ENCODE assay signal across 11 mouse cellular contexts in genomic region chr7:89856440-89857217, GRCm38 (mm10). TPM values are rescaled to one million over a fixed set of nuclear protein-coding genes. Genes with fewer than 3 reads are reported as not detected.
DNase-seq lines count a peak whose midpoint lies in the region; ATAC-seq and TF ChIP-seq lines count a peak whose summit lies in the region.
"Had no signal": no experiment of that assay in that cellular context is flagged by ENCODE, and none has a peak within 500 bp of the region (broad histone marks: within the 10 kb centered on the region; RNA-seq: fewer than 3 reads in every experiment).

No protein-coding gene starts in this region.

- no peaks in the 10 kb centered on the region for H3K9me3 ChIP-seq in intestine, embryonic 15.5 days
- no peaks in the 10 kb centered on the region for H3K9me3 ChIP-seq in intestine, postnatal 0 days (ENCODE audit: control insufficient read depth)
- H3K9me3 ChIP-seq in hindbrain, postnatal 0 days (ENCODE audit: low read length), result no peaks in the 10 kb centered on the region

- H3K4me3 ChIP-seq in intestine, embryonic 15.5 days (replicated peaks), result no peak overlapping the region
- no peak overlapping the region for H3K4me3 ChIP-seq in intestine, postnatal 0 days (ENCODE audit: low read depth, low read length)
- H3K4me3 ChIP-seq in hindbrain, postnatal 0 days (ENCODE audit: low read length), result no peak overlapping the region

- 0 out of 2 replicates have a peak, but pooled peaks have one; percentile 58 for ATAC-seq in intestine, embryonic 15.5 days
- no peak for ATAC-seq in intestine, postnatal 0 days
- peak; percentile 73 for ATAC-seq in hindbrain, postnatal 0 days
- ATAC-seq: liver, postnatal 0 days had no signal

- H3K27ac ChIP-seq in intestine, embryonic 15.5 days, result peak overlapping the region; percentile 4; the same call in 1 of the 2 replicates
- no peak overlapping the region for H3K27ac ChIP-seq in intestine, postnatal 0 days (ENCODE audit: low read depth, low read length)
- H3K27ac ChIP-seq in hindbrain, postnatal 0 days, result no peak overlapping the region

- WGBS in intestine, embryonic 15.5 days, result 62% methylated on average over 16 of the region's 17 CpGs
- 64% methylated on average over 17 of the region's 17 CpGs for WGBS in intestine, postnatal 0 days
- 45% methylated on average over 17 of the region's 17 CpGs for WGBS in hindbrain, postnatal 0 days

- no peak overlapping the region for H3K4me2 ChIP-seq in intestine, embryonic 15.5 days (replicated peaks)
- no peak overlapping the region for H3K4me2 ChIP-seq in intestine, postnatal 0 days (replicated peaks; ENCODE audit: low read depth)
- no peak overlapping the region for H3K4me2 ChIP-seq in hindbrain, postnatal 0 days (ENCODE audit: low read depth, low read length)

- H3K27me3 ChIP-seq in intestine, embryonic 15.5 days (replicated peaks), result no peaks in the 10 kb centered on the region
- no peaks in the 10 kb centered on the region for H3K27me3 ChIP-seq in intestine, postnatal 0 days (replicated peaks; ENCODE audit: control insufficient read depth, insufficient read depth, low read length)
- no peaks in the 10 kb centered on the region for H3K27me3 ChIP-seq in hindbrain, postnatal 0 days (ENCODE audit: insufficient read depth, low read length)

- H3K36me3 ChIP-seq in intestine, embryonic 15.5 days, result no peaks in the 10 kb centered on the region
- H3K36me3 ChIP-seq in intestine, postnatal 0 days (ENCODE audit: control insufficient read depth, insufficient read depth), result no peaks in the 10 kb centered on the region
- H3K36me3 ChIP-seq in hindbrain, postnatal 0 days (ENCODE audit: insufficient read depth, low read length), result no peaks in the 10 kb centered on the region

- intact Hi-C loops in gastrocnemius, postnatal 14 days (cut with DNase I; ENCODE audit: low total_unique reads), result no loop called here

- no peaks in the 10 kb centered on the region for H3K4me1 ChIP-seq in intestine, embryonic 15.5 days (replicated peaks)
- no peaks in the 10 kb centered on the region for H3K4me1 ChIP-seq in intestine, postnatal 0 days (replicated peaks; ENCODE audit: control insufficient read depth, insufficient read depth, low read length)
- H3K4me1 ChIP-seq in hindbrain, postnatal 0 days (ENCODE audit: insufficient read depth, low read length), result 0 out of 2 replicates have a peak, but pooled peaks cover 5% of the 10 kb centered on the region

- TF ChIP-seq CTCF in intestine, postnatal 0 days (IDR thresholded peaks at IDR 0.05; ENCODE audit: low read depth), result no peak
- TF ChIP-seq CTCF in hindbrain, postnatal 0 days (IDR thresholded peaks at IDR 0.05; ENCODE audit: low read depth), result no peak

- H3K9ac ChIP-seq in intestine, embryonic 15.5 days, result no peak overlapping the region
- no peak overlapping the region for H3K9ac ChIP-seq in intestine, postnatal 0 days (ENCODE audit: low read depth, low read length)
- no peak overlapping the region for H3K9ac ChIP-seq in hindbrain, postnatal 0 days (replicated peaks; ENCODE audit: low read length)
- H3K9ac ChIP-seq: liver, postnatal 0 days had no signal

- DNase-seq in gastrocnemius, postnatal 14 days, result peak; percentile 59
- DNase-seq in hindbrain, postnatal 0 days (ENCODE audit: low spot score), result peak; percentile 30
- peak; percentile 56 for DNase-seq in retina, embryonic 14.5 days (ENCODE audit: low spot score)
- DNase-seq in frontal cortex, postnatal 25 days (ENCODE audit: low spot score in 2 of 2), result no peak
- DNase-seq in layer of hippocampus, adult 11-12 months (ENCODE audit: low spot score), result no peak
- no peak for DNase-seq in adrenal gland, postnatal 10 days
- DNase-seq: cerebellum, postnatal 25 days; liver, postnatal 0 days; right cerebral cortex, postnatal 25 days had no signal

RNA-seq across cellular contexts. Expression of gene Ccdc81, which starts 46.8 kb away (rescaled TPM):
- not detected in 2 replicates for polyA plus RNA-seq in intestine, embryonic 15.5 days (2015; fragmentation: Nextera tagmentation; extraction: Ambion mirVana)
- 0.04 and 0.08 TPM in 2 replicates for polyA plus RNA-seq in intestine, postnatal 0 days (2015; fragmentation: Nextera tagmentation; extraction: Ambion mirVana)
- total RNA-seq in gastrocnemius, postnatal 14 days (2021), result under 1 TPM in 1 of 2 experiments, not detected in 1; 0.16 TPM
- total RNA-seq in hindbrain, postnatal 0 days (2014; rRNA removed), result 0.42 and 1.1 TPM in 2 replicates
- 0.71 and 0.76 TPM in 2 replicates for polyA plus RNA-seq in hindbrain, postnatal 0 days (2015; fragmentation: Nextera tagmentation; extraction: Ambion mirVana)
- total RNA-seq in adrenal gland, postnatal 10 days (2021), result under 1 TPM in 1 of 2 experiments, not detected in 1; 0.21 TPM
- polyA plus RNA-seq: liver, postnatal 0 days had no signal

Comparison
In these comparisons a context has a peak if more than half of its experiments do, and no peak if none do; other contexts are left out.
1. DNase-seq: peak in gastrocnemius, postnatal 14 days (single experiment), hindbrain, postnatal 0 days (single experiment) and retina, embryonic 14.5 days (single experiment); none in frontal cortex, postnatal 25 days (0 of 2), layer of hippocampus, adult 11-12 months (single experiment) and adrenal gland, postnatal 10 days (single experiment).